Mouse (Mus musculus) E14TG2a.4 (cell line): ENCODE results near the gene Babam2.

Experiments used
- CTCF ChIP-seq: conservative IDR thresholded peaks from 2 replicates; pipeline ENCODE4 v1.5.1; 2014; ENCODE audit warnings: low read length
- POU5F1 ChIP-seq: IDR thresholded peaks from 2 replicates; pipeline ENCODE4 v1.6.1; 2014; ENCODE audit warnings: low read length, borderline replicate concordance

DNA sequence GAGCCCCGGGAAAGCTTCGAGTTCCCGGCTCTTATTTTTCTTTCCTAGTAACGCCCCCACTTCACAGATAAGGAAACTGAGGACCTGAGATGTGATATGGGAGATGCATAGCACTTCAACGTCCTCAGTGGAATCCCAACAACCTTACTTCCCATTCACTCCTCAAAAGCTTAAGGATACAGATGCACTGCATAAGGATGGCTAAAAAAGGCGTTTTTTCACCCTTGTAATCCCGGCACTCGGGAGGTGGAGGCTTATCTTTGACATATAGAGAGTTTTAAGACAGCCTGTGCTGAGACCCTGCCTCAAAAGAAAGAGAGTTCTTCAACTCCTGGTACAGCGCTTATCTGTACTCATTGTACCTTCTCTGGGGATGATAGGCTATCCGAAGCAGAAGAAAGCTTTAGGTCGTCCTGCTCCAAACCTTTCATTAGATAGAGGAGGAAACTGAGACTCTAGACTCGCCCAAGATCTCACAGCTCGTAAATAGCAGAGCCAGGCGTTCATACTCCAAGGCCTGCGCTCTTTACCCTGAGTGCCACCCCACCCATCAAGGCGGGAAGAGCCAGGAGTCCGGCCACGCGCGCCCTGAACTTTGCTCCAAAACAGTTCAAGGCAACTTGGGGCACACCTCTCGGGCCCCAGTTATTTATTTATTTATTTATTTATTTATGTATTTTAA is 436.7 kb downstream of the Babam2 start:
- TF ChIP-seq CTCF: no peak
- TF ChIP-seq POU5F1: no peak
